Mouse (Mus musculus) mouse trophoblast stem cell (cell line): Measurements from ENCODE around the gene Aco1.

ENCODE experiments used
- in situ Hi-C, 2 experiments: fragments of 300-500 bp; cut with MseI, MboI; formaldehyde crosslinking; loops; 2 replicates in 1 of 2; 3 replicates in 1 of 2; pipeline ENCODE4 v1.15.1; 2025

The Aco1 gene

GRCm38 (mm10) chr4:40207701-40208100, 64.8 kb downstream of the Aco1 start:
- in situ Hi-C loops, result no loop called here

GRCm38 (mm10) chr4:40212177-40212576, 69.3 kb downstream of the Aco1 start:
- in situ Hi-C loops, result no loop called here

GRCm38 (mm10) chr4:40217910-40218309, 75.0 kb downstream of the Aco1 start:
- in situ Hi-C loops, result no loop called here

- in situ Hi-C loops, result no loop called here
These were observed 75.5 kb downstream of the Aco1 start for GRCm38 (mm10) chr4:40218382-40218781.

- in situ Hi-C loops, result no loop called here
These were observed 77.6 kb downstream of the Aco1 start for GRCm38 (mm10) chr4:40220437-40220836.

- in situ Hi-C loops, result no loop called here
These were observed 78.3 kb downstream of the Aco1 start for GRCm38 (mm10) chr4:40221004-40221760.

- in situ Hi-C loops, result no loop called here
These were observed 79.2 kb downstream of the Aco1 start for GRCm38 (mm10) chr4:40221876-40222585.

- in situ Hi-C loops, result no loop called here
These were observed 83.2 kb downstream of the Aco1 start for GRCm38 (mm10) chr4:40226095-40226494.

- in situ Hi-C loops, result no loop called here
These were observed 84.2 kb downstream of the Aco1 start for GRCm38 (mm10) chr4:40227131-40227530.

GRCm38 (mm10) chr4:40227886-40228285, 85.0 kb downstream of the Aco1 start:
- in situ Hi-C loops, result no loop called here

GRCm38 (mm10) chr4:40229723-40230122, 86.8 kb downstream of the Aco1 start:
- in situ Hi-C loops, result no loop called here

GRCm38 (mm10) chr4:40233062-40233664, 90.3 kb downstream of the Aco1 start:
- in situ Hi-C loops, result no loop called here

- in situ Hi-C loops, result no loop called here
These were observed 91.4 kb downstream of the Aco1 start for GRCm38 (mm10) chr4:40234256-40234655.

GRCm38 (mm10) chr4:40236829-40237228, 93.9 kb downstream of the Aco1 start:
- in situ Hi-C loops, result no loop called here

- in situ Hi-C loops, result no loop called here
These were observed 95.9 kb downstream of the Aco1 start for GRCm38 (mm10) chr4:40238483-40239408.

GRCm38 (mm10) chr4:40239409-40240271, 96.8 kb downstream of the Aco1 start, which contains the start of gene Ddx58:
Gene Ddx58 (minus strand): TSS chr4:40239828.
- in situ Hi-C loops, result no loop called here

- in situ Hi-C loops, result no loop called here
These were observed 97.4 kb downstream of the Aco1 start for GRCm38 (mm10) chr4:40240272-40240744.

GRCm38 (mm10) chr4:40241928-40242327, 99.0 kb downstream of the Aco1 start:
- in situ Hi-C loops, result no loop called here

GRCm38 (mm10) chr4:40243006-40243405, 100.1 kb downstream of the Aco1 start:
- in situ Hi-C loops, result no loop called here

GRCm38 (mm10) chr4:40244035-40244434, 101.2 kb downstream of the Aco1 start:
- in situ Hi-C loops, result no loop called here
